Mouse (Mus musculus) megakaryocyte, embryonic 14.5 days (primary cell): ENCODE results near the gene Hyal2.

Source experiments
- FLI1 ChIP-seq: IDR thresholded peaks from 2 replicates; pipeline ENCODE4 v1.6.1; 2012; ENCODE audit warnings: low read length, inconsistent platforms, mixed read lengths
- GATA1 ChIP-seq: IDR thresholded peaks from 3 replicates; pipeline ENCODE4 v1.6.1; 2012; ENCODE audit warnings: mixed read lengths, low read length, inconsistent platforms, borderline replicate concordance

DNA sequence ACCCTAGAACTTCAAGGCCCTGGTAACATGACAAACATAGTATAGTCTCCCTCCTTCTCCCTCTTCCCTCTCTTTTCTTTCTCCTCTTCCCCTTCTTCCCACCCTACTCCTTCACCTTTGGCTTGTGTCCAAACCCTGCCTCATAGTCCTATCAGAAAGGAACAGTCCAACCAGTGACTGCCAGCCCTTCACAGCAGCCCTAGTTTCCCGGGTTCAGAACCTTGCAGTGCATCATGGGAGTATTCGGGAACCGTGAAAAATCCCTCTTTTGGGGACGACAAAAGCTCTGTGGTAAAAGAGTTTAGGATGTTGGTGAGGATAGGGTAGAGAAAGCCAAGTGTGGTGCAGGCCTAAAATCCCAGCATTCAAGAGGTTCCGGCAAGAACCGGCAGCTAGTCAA, 47.4 kb upstream of the Hyal2 start:
- TF ChIP-seq FLI1 (no peak), GATA1 (no peak)
